In genomic region chr6:72362132-72363028, GRCm38 (mm10) we compare ENCODE assay signal across 8 mouse cellular contexts. TPM values are rescaled to one million over a fixed set of nuclear protein-coding genes. Genes with fewer than 3 reads are reported as not detected.
DNase-seq lines count a peak whose midpoint lies in the region; ATAC-seq and TF ChIP-seq lines count a peak whose summit lies in the region.

No protein-coding gene starts in this region.

- peak overlapping the region; percentile 66 for H3K4me3 ChIP-seq in embryonic facial prominence, embryonic 13.5 days
- peak overlapping the region; percentile 91 for H3K4me3 ChIP-seq in kidney, adult 2 months (ENCODE audit: insufficient read depth, low read depth, low read length)
- peak overlapping the region; percentile 78 for H3K4me3 ChIP-seq in limb, embryonic 12.5 days (replicated peaks)
- H3K4me3 ChIP-seq in midbrain, embryonic 15.5 days, result peak overlapping the region; percentile 78
- peak overlapping the region; percentile 98 for H3K4me3 ChIP-seq in spleen, adult 2 months (ENCODE audit: extremely low read depth, insufficient read depth, insufficient read length)

- DNase-seq in 3134 (ENCODE audit: extremely low read depth, insufficient read length, low spot score), result peak; percentile 86
- DNase-seq in adrenal gland, postnatal 36 days, result peak; percentile 95 to 96
- peak; percentile 97 to 99 for DNase-seq in heart, adult 18-20 months
- DNase-seq in kidney, adult 2 months, result peak; percentile 99
- DNase-seq in spleen, adult 2 months (ENCODE audit: low read depth in 1 of 2, low spot score in 2 of 2), result peak; percentile 96 to 97

- peak overlapping the region; percentile 83 for H3K9ac ChIP-seq in embryonic facial prominence, embryonic 13.5 days
- H3K9ac ChIP-seq in limb, embryonic 12.5 days (replicated peaks), result peak overlapping the region; percentile 64
- H3K9ac ChIP-seq in midbrain, embryonic 15.5 days, result peak overlapping the region; percentile 73

- H3K9me3 ChIP-seq in embryonic facial prominence, embryonic 13.5 days, result no peaks in the 10 kb centered on the region
- no peaks in the 10 kb centered on the region for H3K9me3 ChIP-seq in limb, embryonic 12.5 days
- H3K9me3 ChIP-seq in midbrain, embryonic 15.5 days, result no peaks in the 10 kb centered on the region

- peak; percentile 83 for TF ChIP-seq POLR2A in kidney, adult 2 months (IDR thresholded peaks at IDR 0.05; ENCODE audit: low read depth, low read length)
- peak; percentile 71 for TF ChIP-seq POLR2A in spleen, adult 2 months (IDR thresholded peaks at IDR 0.05; ENCODE audit: low read depth, low read length)

- peaks cover 20% of the 10 kb centered on the region for H3K4me1 ChIP-seq in embryonic facial prominence, embryonic 13.5 days
- H3K4me1 ChIP-seq in kidney, adult 2 months (ENCODE audit: control insufficient read depth, insufficient read depth, low read length), result peaks cover 16% of the 10 kb centered on the region
- peaks cover 9% of the 10 kb centered on the region for H3K4me1 ChIP-seq in limb, embryonic 12.5 days (replicated peaks)
- peaks cover 18% of the 10 kb centered on the region for H3K4me1 ChIP-seq in midbrain, embryonic 15.5 days
- peaks cover 4% of the 10 kb centered on the region; the same call in 1 of the 2 replicates for H3K4me1 ChIP-seq in spleen, adult 2 months (ENCODE audit: control insufficient read depth, insufficient read depth, insufficient read length)

- peak overlapping the region; percentile 85 for H3K27ac ChIP-seq in embryonic facial prominence, embryonic 13.5 days
- peak overlapping the region; percentile 94 for H3K27ac ChIP-seq in kidney, adult 2 months (ENCODE audit: insufficient read depth, low read depth, low read length)
- peak overlapping the region; percentile 82 for H3K27ac ChIP-seq in limb, embryonic 12.5 days
- peak overlapping the region; percentile 78 for H3K27ac ChIP-seq in midbrain, embryonic 15.5 days
- H3K27ac ChIP-seq in spleen, adult 2 months (ENCODE audit: insufficient read depth, low read length), result peak overlapping the region; percentile 89

- ATAC-seq in embryonic facial prominence, embryonic 13.5 days (ENCODE audit: insufficient number of reproducible peaks, insufficient read depth, low FRiP score, low TSS enrichment, low read depth), result peak; percentile 97
- peak; percentile 98 for ATAC-seq in limb, embryonic 12.5 days (ENCODE audit: insufficient number of reproducible peaks, insufficient read depth, low FRiP score, low TSS enrichment, low read depth)
- ATAC-seq in midbrain, embryonic 15.5 days (replicated peaks), result peak; percentile 99

- H3K36me3 ChIP-seq in embryonic facial prominence, embryonic 13.5 days, result peaks cover 31% of the 10 kb centered on the region
- H3K36me3 ChIP-seq in kidney, adult 2 months (ENCODE audit: control insufficient read depth, insufficient read depth, low read length), result peaks cover 7% of the 10 kb centered on the region; the same call in 1 of the 2 replicates
- H3K36me3 ChIP-seq in limb, embryonic 12.5 days, result peaks cover 33% of the 10 kb centered on the region
- H3K36me3 ChIP-seq in midbrain, embryonic 15.5 days (replicated peaks), result 0 out of 2 replicates have a peak, but pooled peaks cover 4% of the 10 kb centered on the region
- peaks cover 15% of the 10 kb centered on the region for H3K36me3 ChIP-seq in spleen, adult 2 months (ENCODE audit: control insufficient read depth, insufficient read depth, low read length)

- under 1% methylated on average over 42 of the region's 42 CpGs for WGBS in embryonic facial prominence, embryonic 13.5 days
- under 1% methylated on average over 42 of the region's 42 CpGs for WGBS in kidney, adult 2 months
- WGBS in limb, embryonic 12.5 days, result under 1% methylated on average over 42 of the region's 42 CpGs
- WGBS in midbrain, embryonic 15.5 days, result under 1% methylated on average over 42 of the region's 42 CpGs
- under 1% methylated on average over 42 of the region's 42 CpGs for WGBS in spleen, adult 2 months

- peak; percentile 37 for TF ChIP-seq CTCF in kidney, adult 2 months (conservative IDR thresholded peaks at IDR 0.05; ENCODE audit: insufficient read depth, insufficient read length, low read depth, low read length)
- no peak; the same call in 1 of the 2 replicates for TF ChIP-seq CTCF in spleen, adult 2 months (IDR thresholded peaks at IDR 0.05; ENCODE audit: extremely low read depth, insufficient read depth, insufficient read length, insufficient replicate concordance)

- no peaks in the 10 kb centered on the region for H3K27me3 ChIP-seq in embryonic facial prominence, embryonic 13.5 days
- H3K27me3 ChIP-seq in kidney, adult 2 months (replicated peaks; ENCODE audit: control insufficient read depth, insufficient read depth, low read length), result no peaks in the 10 kb centered on the region
- no peaks in the 10 kb centered on the region for H3K27me3 ChIP-seq in limb, embryonic 12.5 days
- H3K27me3 ChIP-seq in midbrain, embryonic 15.5 days (replicated peaks), result no peaks in the 10 kb centered on the region
- H3K27me3 ChIP-seq in spleen, adult 2 months (ENCODE audit: control insufficient read depth, insufficient read depth, low read length), result no peaks in the 10 kb centered on the region

- peak overlapping the region; percentile 81 for H3K4me2 ChIP-seq in embryonic facial prominence, embryonic 13.5 days
- peak overlapping the region; percentile 85 for H3K4me2 ChIP-seq in limb, embryonic 12.5 days
- H3K4me2 ChIP-seq in midbrain, embryonic 15.5 days, result peak overlapping the region; percentile 65

RNA-seq across cellular contexts. Expression of gene Rnf181, which starts 4.4 kb away (rescaled TPM):
- total RNA-seq in adrenal gland, postnatal 36 days (2021), result 100 to 1,000 TPM; 258 to 471 TPM
- polyA plus RNA-seq in embryonic facial prominence, embryonic 13.5 days (2015; fragmentation: Nextera tagmentation; extraction: Ambion mirVana), result 94.5 and 110 TPM in 2 replicates
- 10 to 100 TPM; 37.5 to 41.6 TPM for total RNA-seq in heart, adult 18-20 months (2021)
- 176 and 192 TPM in 2 replicates for polyA plus RNA-seq in kidney, adult 2 months (2012; rRNA removed)
- polyA plus RNA-seq in limb, embryonic 12.5 days (2016; fragmentation: Nextera tagmentation; extraction: Ambion mirVana), result 89.1 and 93.4 TPM in 2 replicates
- polyA plus RNA-seq in midbrain, embryonic 15.5 days (2015; fragmentation: Nextera tagmentation; extraction: Ambion mirVana), result 137 and 141 TPM in 2 replicates
- 62.4 and 65.8 TPM in 2 replicates for polyA plus RNA-seq in spleen, adult 2 months (2012; rRNA removed)

RNA-seq across cellular contexts. Expression of gene Tmem150a, which starts 7.1 kb away (rescaled TPM):
- total RNA-seq in adrenal gland, postnatal 36 days (2021), result 10 to 100 TPM; 19.5 to 22.5 TPM
- polyA plus RNA-seq in embryonic facial prominence, embryonic 13.5 days (2015; fragmentation: Nextera tagmentation; extraction: Ambion mirVana), result 10.8 and 11.1 TPM in 2 replicates
- total RNA-seq in heart, adult 18-20 months (2021), result 10 to 100 TPM; 20.0 to 22.6 TPM
- polyA plus RNA-seq in kidney, adult 2 months (2012; rRNA removed), result 171 and 189 TPM in 2 replicates
- polyA plus RNA-seq in limb, embryonic 12.5 days (2016; fragmentation: Nextera tagmentation; extraction: Ambion mirVana), result 8.8 and 9.8 TPM in 2 replicates
- 18.5 and 19.9 TPM in 2 replicates for polyA plus RNA-seq in midbrain, embryonic 15.5 days (2015; fragmentation: Nextera tagmentation; extraction: Ambion mirVana)
- 21.7 and 24.6 TPM in 2 replicates for polyA plus RNA-seq in spleen, adult 2 months (2012; rRNA removed)

RNA-seq across cellular contexts. Expression of gene 0610030E20Rik, which starts 15.3 kb away (rescaled TPM):
- 10 to 100 TPM; 24.1 to 30.5 TPM for total RNA-seq in adrenal gland, postnatal 36 days (2021)
- 36.6 and 36.7 TPM in 2 replicates for polyA plus RNA-seq in embryonic facial prominence, embryonic 13.5 days (2015; fragmentation: Nextera tagmentation; extraction: Ambion mirVana)
- total RNA-seq in heart, adult 18-20 months (2021), result 1 to 10 TPM; 8.4 to 8.5 TPM
- polyA plus RNA-seq in kidney, adult 2 months (2012; rRNA removed), result 15.1 and 15.2 TPM in 2 replicates
- polyA plus RNA-seq in limb, embryonic 12.5 days (2016; fragmentation: Nextera tagmentation; extraction: Ambion mirVana), result 25.8 and 29.2 TPM in 2 replicates
- polyA plus RNA-seq in midbrain, embryonic 15.5 days (2015; fragmentation: Nextera tagmentation; extraction: Ambion mirVana), result 18.7 and 19.4 TPM in 2 replicates
- polyA plus RNA-seq in spleen, adult 2 months (2012; rRNA removed), result 19.9 and 23.1 TPM in 2 replicates

RNA-seq across cellular contexts. Expression of gene Usp39, which starts 17.4 kb away (rescaled TPM):
- 10 to 100 TPM; 29.5 to 35.1 TPM for total RNA-seq in adrenal gland, postnatal 36 days (2021)
- 52.6 and 54.1 TPM in 2 replicates for polyA plus RNA-seq in embryonic facial prominence, embryonic 13.5 days (2015; fragmentation: Nextera tagmentation; extraction: Ambion mirVana)
- total RNA-seq in heart, adult 18-20 months (2021), result 10 to 100 TPM; 15.9 to 16.1 TPM
- 17.8 and 18.2 TPM in 2 replicates for polyA plus RNA-seq in kidney, adult 2 months (2012; rRNA removed)
- polyA plus RNA-seq in limb, embryonic 12.5 days (2016; fragmentation: Nextera tagmentation; extraction: Ambion mirVana), result 62.7 and 71.3 TPM in 2 replicates
- polyA plus RNA-seq in midbrain, embryonic 15.5 days (2015; fragmentation: Nextera tagmentation; extraction: Ambion mirVana), result 41.0 and 41.2 TPM in 2 replicates
- 14.8 and 15.3 TPM in 2 replicates for polyA plus RNA-seq in spleen, adult 2 months (2012; rRNA removed)

RNA-seq across cellular contexts. Expression of gene Vamp5, which starts 17.9 kb away (rescaled TPM):
- 10 to 100 TPM; 35.1 to 38.5 TPM for total RNA-seq in adrenal gland, postnatal 36 days (2021)
- polyA plus RNA-seq in embryonic facial prominence, embryonic 13.5 days (2015; fragmentation: Nextera tagmentation; extraction: Ambion mirVana), result 19.7 and 20.6 TPM in 2 replicates
- 10 to 100 TPM; 48.9 to 61.5 TPM for total RNA-seq in heart, adult 18-20 months (2021)
- 48.7 and 60.1 TPM in 2 replicates for polyA plus RNA-seq in kidney, adult 2 months (2012; rRNA removed)
- polyA plus RNA-seq in limb, embryonic 12.5 days (2016; fragmentation: Nextera tagmentation; extraction: Ambion mirVana), result 13.9 and 17.3 TPM in 2 replicates
- 20.2 and 24.2 TPM in 2 replicates for polyA plus RNA-seq in midbrain, embryonic 15.5 days (2015; fragmentation: Nextera tagmentation; extraction: Ambion mirVana)
- polyA plus RNA-seq in spleen, adult 2 months (2012; rRNA removed), result 51.3 and 55.6 TPM in 2 replicates

Comparison
In these comparisons a context has a peak if more than half of its experiments do, and no peak if none do; other contexts are left out.
1. Peak in every context shown above with its lines: DNase-seq, ATAC-seq, H3K4me3 ChIP-seq and H3K27ac ChIP-seq.